Mouse (Mus musculus) left cerebral cortex, adult 6 months (tissue): Measurements from ENCODE around the gene Aim2. TPM values are rescaled to one million over a fixed set of nuclear protein-coding genes. Genes with fewer than 3 reads are reported as not detected.

Experiments
- long read RNA-seq, 2 experiments: library from polyadenylated mRNA; unstranded; transcript quantifications; one replicate each; pipeline ENCODE4 v2.0.0; 2019 to 2020
- polyA plus RNA-seq: library from polyadenylated mRNA; unstranded; fragments of <200 nt; fragmentation: Nextera tagmentation; gene quantifications from 2 replicates; pipeline ENCODE4 v1.2.3, GENCODE M21; 2021

Aim2 gene
- polyA plus RNA-seq = 1.4 and 2.0 TPM in 2 replicates
- long read RNA-seq, experiment 1, partial matches to known transcripts = 2 of 4 reads
- long read RNA-seq, experiment 1, other reads (novel, unspliced or antisense) = 2 of 4 reads
- long read RNA-seq, experiment 2, partial matches to known transcripts = 1 of 1 reads
- long read RNA-seq, experiment 2, other reads (novel, unspliced or antisense) = 0 of 1 reads

DNA sequence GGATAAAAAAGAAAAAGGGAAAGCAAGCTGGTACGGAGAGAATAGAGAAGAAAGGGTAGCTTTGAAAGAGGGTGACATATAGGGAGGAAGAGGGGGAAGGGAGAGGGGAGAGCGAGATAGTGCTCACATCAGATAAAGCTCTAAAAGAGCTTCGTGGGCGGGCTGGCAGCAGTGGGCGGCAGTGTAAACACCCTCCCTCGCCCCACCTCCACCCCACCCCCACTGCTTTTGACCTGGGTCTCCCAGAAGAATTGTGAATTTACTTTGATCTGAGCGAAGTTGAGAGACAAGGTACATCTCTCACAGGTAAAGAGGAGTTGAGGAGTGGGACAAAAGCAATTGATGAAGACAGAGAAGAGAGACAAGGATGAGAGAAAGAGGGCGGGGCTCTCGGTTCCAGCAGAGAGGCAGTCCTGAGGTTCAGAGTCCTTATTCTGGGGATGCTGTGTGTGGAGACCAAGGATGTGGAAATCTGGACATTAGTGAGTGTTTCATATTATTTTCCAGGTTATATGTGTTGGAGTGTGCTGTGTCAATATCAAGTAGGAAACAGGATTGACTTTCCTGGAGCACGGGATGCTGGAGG lies at the start of gene Aim2:
Gene Aim2, plus strand, starts transcription at position 508 of the 586 bp plus-strand sequence.

DNA sequence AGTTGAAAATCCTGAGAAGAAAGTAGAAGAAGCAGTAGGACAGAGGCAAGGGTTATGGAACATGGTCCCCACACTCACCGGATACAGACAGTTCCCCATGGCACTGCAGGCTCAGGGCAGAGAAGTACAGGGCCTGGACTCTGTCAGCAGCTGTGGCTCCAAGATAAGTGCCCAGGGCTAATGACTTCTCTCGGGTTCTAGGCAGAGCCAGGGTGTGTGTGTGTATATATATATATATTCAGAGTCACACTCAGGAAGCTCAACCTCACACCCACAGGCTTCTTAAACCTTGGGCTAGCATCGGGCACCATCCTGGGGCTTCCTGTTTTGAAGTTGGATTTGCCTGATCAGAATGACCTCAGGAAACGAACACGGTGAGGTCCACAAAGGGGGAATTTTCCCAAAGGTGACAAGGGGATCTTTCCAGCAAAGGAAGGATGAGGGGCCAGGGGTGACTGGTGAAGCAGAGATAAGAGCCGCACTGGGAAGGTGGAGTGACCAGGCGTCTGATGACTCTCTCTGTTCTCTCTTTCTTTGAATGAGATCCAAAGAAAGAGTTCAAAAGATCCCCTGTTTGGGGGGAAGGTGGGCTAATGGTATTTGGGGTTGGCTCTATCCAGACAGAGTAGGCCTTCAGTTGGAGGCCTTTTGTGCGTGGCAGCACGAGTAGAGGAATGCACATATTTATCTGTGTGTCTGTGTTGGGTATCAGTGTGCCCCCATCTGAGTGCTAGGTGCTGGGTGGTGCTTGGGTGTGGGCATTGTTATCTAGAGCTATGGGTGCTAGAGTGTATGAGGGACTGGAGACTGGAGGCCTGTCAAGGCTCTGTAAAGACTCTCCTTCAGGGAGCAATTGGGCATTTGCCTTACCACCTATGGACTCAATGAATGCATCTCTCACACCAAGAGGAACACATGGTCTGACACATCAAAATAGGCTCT lies 17.1 kb upstream of the Aim2 start, which contains the start of gene Ackr1:
Gene Ackr1, minus strand, starts transcription at position 439 of the 942 bp plus-strand sequence.

DNA sequence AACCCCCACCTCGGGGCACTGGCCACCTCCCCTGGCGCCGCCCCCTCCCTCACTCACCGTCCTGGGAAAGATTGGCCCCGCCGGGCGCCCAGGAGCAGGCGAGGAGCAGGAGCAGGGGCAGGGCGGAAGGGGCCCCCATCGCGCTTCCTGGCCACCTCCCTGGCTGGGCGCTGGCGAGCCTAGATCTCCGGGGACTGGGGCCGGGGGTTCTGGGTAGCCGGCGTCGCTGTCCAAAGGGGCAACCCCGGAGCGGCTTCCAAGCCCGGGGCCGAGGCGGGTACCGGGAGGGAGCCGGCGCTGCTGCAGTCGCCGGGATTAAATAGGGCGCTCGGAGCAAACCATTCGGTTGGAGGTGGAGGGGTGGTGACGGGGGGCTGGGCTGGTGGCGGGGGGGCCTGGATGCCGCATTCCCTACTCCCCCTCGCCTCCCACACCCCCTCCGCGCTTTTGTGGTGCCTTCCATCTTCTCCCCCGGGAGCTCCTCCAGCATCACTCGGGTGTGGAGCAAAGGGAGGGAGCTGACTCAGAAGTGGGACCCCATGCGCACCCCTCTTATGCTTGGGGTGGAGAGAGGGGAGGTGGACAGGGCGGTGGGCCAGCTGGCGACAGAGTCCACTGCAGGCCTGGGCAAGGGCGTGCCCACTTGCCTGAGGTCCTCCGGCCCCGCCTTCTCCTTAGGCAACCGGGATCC lies 16.8 kb downstream of the Aim2 start, which contains the start of gene Cadm3:
Gene Cadm3, minus strand, starts transcription at position 340 of the 691 bp plus-strand sequence.

DNA sequence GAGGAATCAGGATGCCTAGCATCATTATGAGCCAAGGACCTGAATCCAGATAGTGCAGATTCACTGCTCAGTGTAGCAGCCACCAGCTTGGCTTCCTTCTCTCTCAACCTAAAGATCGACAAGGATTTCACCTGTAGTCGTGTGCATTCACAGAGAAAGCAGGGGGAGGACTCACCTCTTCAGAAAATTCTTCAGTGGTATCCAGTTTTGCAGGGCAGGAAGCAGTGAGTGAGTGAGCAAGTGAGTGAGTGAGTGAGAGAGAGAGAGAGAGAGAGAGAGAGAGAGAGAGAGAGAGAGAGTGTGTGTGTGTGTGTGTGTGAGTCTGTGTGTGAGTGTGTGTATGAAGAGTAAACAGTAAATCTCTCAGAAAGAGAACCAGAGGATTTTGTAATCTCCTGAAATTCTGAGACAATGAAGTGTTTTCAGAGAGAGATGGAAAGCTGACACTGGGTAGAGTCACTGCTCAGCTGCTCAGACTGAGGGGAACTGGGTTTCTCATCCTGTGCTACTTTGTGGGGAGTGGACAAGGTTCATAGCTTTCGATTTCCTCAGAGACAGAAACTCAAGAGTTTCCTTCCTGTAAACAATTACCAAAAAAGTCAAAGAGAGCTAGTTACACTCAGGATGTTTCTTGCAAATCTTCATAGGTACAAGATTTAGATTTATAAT lies 140.3 kb downstream of the Aim2 start, which contains the start of gene Ifi206:
Gene Ifi206, minus strand, starts transcription at position 230 of the 669 bp plus-strand sequence.

Other genes with a start within 250 kb of the Aim2 start
- gene Olfr1408, start 213.5 kb upstream of the Aim2 start, polyA plus RNA-seq = not detected in 2 replicates
- gene Olfr1406, start 160.2 kb upstream of the Aim2 start, polyA plus RNA-seq = not detected in 2 replicates
- not detected in 2 replicates for gene Olfr218, start 153.1 kb upstream of the Aim2 start, polyA plus RNA-seq
- not detected in 2 replicates for gene Olfr1404, start 138.5 kb upstream of the Aim2 start, polyA plus RNA-seq
- not detected in 2 replicates for gene Fcer1a, start 123.7 kb upstream of the Aim2 start, polyA plus RNA-seq
- gene Olfr418, start 84.9 kb upstream of the Aim2 start, polyA plus RNA-seq = not detected in 2 replicates
- gene Mptx2, start 73.1 kb upstream of the Aim2 start, polyA plus RNA-seq = not detected in 2 replicates
- gene Ackr1, start 17.1 kb upstream of the Aim2 start, polyA plus RNA-seq = 13.2 and 18.5 TPM in 2 replicates
- 176 and 337 TPM in 2 replicates for gene Cadm3, start 16.8 kb downstream of the Aim2 start, polyA plus RNA-seq
- not detected in 2 replicates for gene Ifi206, start 140.2 kb downstream of the Aim2 start, polyA plus RNA-seq
- gene Ifi214, start 185.1 kb downstream of the Aim2 start, polyA plus RNA-seq = not detected in 2 replicates
- gene Ifi213, start 248.4 kb downstream of the Aim2 start, polyA plus RNA-seq = 0.08 and 0.09 TPM in 2 replicates